Mouse (Mus musculus) ovary, adult 18-20 months (tissue): ENCODE measurements at regions not wholly inside any gene's neighbourhood (a gene's known extent, or its start where the extent isn't known, plus 50 kb on each side); places are given as distances from the start of the nearest gene placed in this dataset.

Source experiments
- DNase-seq: peaks from one replicate; pipeline ENCODE4 v3.0.0; 2022; ENCODE audit warnings: low spot score, mixed read lengths

DNA sequence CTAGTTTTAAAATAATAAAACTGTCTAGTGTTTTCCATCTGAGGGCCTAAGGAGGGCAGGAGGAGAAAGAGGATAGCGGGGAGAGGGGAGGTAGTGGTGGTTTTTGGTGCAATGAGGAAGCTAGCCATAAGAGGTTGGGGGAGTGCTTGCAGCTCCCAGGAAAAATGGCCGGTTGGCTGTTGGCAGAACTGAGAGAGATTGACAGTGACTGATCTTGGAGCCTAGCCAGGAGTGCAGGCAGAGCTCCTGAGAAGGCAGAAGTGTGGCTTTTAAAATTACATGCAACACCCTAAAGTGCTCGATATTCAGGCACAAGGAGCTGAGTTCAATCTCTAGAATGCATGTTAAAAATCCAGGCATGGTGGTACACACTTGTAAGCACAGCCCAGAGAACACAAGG, 938.3 kb upstream of the 2610301B20Rik start:
- no peak for DNase-seq

DNA sequence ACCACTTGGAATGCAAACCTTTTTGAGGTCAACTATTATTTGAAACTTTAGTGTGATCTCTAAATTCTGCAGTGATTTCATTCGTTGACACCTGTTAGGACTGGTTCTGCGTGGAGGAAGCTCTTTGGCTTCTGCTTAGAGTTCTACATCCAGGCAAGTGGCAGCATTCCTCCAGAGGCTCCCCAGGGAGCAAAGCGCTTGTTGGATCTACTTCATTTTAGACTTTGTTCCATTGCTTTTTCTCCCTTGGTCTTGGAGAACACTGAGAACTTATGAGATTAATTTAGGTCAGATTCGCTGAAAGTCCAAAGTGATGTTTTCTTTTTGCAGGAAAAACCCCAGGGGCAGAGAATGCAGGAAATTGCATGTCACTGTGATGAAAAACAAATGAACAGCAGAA, 922.9 kb upstream of the 2610301B20Rik start:
- no peak for DNase-seq

DNA sequence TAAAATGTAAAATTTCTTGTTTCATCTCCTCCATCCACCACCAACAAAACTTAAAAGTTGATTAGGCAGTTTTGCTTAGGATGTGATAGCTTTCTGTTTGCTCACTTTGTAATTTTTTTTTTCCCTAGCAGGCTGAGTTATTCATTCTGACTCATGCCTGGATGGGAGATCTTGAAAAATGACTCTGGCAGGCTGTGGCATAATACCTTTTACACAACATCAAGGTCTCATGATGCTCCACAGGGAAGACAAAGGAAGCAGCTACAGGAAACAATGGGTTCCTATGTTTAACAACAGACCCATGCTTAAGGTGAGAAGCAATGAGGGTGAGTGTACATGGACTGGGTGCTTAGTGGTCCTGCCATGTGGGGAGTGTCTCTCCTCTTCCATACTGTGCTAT, 899.7 kb upstream of the 2610301B20Rik start:
- no peak for DNase-seq

DNA sequence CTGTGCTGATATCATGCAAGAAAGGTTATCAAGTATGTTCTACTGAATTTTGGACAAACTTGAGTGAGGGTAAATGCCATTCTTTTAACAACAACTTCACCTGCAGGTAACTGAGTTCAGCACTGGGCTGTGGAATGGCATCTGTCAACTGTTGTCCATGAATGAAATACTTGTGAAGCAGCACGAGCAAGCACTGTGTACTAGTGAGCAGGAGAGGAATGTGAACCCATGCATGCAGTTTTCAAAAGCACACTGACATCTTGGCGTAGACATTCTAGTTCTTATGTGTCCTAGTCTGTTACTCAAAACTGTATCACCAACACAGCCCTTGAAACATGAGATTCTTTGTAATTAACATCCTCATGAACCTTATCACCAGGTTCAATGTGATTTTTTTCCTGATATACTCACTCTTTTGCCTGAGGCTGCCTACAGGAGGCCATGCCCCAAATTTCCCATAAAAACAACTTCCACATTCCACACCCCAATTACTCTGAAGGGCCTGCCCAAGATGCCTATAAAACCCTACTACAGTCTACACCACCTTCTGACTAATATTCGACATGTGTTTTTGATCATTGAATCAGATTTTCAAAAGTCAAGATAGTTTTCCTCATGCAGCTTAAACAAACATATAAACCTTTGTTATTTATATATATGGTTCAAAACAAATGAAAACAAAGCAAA, 892.8 kb upstream of the 2610301B20Rik start:
- DNase-seq, result no peak

DNA sequence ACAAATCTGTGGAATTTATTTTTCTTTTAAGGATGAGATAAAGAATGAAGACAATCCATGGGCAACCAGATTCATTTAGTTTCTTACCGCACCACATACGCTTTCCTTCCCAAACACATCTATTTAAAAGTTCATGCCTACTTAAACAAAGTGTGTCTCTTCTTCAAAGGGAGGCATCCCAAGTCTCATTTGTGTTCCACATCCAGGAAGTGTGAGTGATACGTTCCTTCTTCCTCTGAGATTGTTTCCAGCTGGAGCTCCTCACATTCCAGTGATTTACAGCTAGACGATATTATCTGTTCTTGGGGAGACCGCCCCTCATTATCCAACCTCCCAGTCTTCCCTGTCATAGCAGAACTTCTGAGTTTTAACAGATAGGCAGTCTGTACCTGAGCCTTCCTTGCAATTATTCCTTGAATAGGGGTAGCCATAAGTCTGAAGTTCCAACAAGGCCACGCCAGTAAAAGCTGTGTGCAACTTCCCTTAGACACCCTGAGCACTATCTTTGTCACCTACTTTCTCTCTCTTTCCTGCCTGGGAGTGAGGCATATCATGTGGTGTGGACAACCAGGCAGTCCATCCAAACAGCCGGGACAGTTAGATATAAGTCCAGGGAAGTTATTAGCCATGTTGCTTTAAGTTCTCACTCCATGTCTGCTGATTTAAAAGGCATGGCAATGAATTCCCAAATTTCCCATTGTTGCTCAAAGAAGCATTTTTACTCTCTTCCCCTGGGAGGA, 891.3 kb upstream of the 2610301B20Rik start:
- no peak for DNase-seq

DNA sequence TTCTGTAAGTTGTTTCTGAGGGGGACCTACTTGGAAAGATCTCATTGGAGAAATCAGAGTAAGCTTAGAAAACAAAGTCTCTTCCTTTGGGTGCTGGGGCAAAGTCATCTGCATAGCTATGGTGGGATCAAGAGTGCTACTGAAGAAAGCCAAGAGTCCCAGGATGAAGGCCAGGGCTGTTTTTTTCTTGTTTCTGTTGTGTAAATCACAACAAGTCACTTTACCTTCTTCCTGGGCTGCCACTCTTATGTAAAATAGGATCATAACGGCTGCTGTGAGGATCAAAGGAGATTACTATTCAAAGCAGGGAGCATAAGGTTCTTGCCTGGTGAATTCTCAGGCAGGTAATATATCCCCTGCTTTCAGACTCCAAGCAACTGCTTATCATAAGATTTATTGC, 880.4 kb upstream of the 2610301B20Rik start:
- DNase-seq, result no peak

DNA sequence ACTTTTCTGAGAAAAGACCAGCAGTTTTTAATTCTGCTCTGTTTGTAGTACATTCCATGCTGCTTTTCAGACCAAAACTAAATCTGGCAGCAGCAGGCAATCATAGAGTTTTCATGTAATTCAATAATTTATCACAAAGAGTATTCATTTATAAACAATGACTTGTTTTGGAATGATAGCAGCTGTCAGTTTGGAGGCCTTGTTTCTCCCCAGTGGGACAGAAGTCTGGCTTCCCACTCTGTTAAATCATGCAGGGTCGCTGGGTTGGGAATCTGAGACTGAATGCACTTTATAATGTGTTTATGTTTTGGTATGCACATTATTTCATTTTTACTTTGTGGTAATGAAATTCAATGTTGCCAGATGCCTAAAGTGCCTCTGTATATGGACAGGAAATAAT, 879.8 kb upstream of the 2610301B20Rik start:
- DNase-seq, result no peak

DNA sequence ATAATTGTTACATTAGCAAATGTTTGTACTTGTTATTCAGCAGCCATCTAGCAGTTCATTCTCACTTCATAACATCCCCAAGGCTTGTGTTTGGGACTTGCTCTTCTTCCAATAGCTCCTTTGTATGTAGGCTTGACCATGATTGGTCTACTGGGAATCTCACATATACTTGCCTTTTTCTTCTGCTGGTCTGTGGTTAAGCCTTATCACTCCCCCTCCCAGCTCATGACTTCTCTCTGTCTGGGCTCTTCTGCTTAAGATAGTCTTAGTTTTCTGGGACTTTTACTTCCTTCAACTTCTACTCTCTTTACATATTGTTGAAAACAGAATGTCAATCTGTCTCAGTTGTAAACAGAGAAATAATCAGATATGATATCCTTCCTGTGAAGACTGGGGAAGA, 844.0 kb upstream of the 2610301B20Rik start:
- DNase-seq, result no peak

DNA sequence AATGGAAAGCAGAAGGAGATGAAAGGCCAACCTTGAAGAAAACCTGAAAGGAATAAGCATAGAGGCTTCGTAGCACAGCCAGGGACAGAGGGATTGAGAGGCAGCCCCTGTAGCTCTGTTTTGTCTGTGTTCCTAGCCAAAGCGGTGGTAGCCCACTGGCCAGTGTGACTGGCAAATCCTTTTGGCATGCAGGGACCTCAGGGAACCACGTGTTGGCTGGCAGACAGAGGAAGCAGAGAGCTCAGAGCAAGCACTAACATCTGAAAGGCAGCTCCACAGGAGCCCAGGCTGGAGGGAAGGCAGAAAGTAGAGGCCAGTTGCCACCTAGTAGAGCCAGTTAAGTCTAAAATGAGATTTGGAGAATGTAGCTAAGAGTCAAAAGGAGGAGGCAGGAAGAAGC, 842.5 kb upstream of the 2610301B20Rik start:
- no peak for DNase-seq

DNA sequence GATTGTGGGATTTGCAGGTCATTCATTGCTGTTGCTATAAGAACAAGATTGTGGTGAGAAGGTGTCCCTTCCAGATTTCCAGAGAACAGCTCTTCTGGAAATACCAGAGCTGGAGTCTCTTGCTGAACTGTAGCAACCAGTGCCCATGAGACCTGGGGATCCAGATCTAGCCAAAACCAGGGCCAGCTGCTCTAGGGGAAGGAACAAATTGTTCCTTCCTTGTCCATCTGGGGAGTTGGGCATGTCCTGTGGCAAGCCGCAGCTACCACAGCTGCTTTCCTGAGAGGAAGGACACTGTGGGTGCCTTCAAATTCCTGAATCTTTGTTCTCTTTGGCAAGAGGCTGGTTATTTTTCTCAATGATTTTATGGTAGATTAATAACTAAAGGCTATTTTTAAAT, 839.0 kb upstream of the 2610301B20Rik start:
- DNase-seq, result no peak

DNA sequence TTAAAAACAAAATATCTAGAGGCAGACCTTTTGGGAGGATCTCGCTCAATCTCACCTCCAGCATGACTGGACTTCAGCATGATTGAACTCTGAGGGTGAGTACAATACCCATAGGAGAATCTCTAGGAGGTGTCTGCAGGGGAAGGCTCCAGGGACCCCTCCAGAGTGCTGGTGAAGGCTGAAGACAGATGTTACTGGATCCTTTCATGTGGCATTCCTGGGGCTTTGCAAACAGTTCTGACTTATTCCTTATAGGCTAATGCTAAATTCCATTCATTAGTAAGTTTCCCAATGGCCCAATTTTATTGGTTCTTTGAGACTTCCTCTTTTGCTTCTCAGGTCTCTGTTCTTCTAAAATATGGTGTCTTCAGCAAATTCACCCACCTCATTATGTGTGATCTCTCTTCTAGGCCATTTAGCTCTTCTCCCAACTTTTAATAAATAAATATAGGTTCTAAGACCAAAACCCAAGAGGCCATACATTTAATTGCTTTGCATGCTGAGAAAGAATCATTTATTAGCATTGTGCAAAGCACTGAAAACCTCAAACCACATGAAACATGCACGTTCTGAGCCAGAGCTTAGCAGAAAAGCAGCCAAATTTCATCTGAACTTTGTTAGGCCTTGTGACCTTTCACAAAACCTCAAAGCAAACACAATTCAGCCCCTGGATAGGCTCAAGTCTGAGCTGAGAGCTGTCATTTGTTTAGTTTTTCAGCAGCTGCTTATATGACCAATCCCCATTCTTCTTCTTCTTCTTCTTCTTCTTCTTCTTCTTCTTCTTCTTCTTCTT, 832.8 kb upstream of the 2610301B20Rik start:
- no peak for DNase-seq

DNA sequence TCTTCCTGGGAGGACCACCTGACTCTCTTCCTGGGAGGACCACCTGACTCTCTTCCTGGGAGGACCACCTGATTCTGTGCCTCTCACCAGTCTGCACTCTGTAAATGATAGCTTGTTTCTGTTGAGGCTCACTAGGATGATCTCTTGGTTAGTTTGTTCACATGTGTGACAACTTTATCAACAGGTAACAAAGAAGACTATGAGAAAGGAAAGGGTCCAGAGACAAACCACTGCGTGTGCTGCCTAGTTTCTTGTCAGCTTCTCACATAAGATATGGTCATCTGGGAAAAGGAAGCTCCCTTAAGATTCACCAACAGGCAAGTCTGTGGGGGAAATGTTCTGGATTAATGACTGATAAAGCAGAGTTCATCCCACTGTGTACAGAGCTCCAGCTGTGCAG, 825.5 kb upstream of the 2610301B20Rik start:
- DNase-seq, result no peak

DNA sequence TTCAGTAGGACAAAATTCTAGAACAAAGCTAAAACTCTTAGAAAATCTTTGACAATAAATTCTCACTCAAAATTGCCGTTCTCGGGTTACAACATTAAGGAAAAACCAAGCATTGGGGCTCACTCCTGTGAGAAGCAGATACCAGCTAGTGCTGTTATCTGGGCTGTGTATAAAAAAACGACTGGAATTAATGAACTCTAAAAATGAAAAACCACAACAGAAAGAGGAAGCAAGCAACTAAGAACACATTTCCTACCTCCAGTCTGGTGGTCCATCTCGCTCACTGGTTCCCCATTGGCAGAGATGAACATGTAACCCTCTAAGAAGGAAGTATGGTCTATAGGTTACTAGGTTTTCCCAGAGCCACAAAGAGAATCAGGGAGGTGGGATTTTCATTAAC, 824.9 kb upstream of the 2610301B20Rik start:
- DNase-seq, result no peak

DNA sequence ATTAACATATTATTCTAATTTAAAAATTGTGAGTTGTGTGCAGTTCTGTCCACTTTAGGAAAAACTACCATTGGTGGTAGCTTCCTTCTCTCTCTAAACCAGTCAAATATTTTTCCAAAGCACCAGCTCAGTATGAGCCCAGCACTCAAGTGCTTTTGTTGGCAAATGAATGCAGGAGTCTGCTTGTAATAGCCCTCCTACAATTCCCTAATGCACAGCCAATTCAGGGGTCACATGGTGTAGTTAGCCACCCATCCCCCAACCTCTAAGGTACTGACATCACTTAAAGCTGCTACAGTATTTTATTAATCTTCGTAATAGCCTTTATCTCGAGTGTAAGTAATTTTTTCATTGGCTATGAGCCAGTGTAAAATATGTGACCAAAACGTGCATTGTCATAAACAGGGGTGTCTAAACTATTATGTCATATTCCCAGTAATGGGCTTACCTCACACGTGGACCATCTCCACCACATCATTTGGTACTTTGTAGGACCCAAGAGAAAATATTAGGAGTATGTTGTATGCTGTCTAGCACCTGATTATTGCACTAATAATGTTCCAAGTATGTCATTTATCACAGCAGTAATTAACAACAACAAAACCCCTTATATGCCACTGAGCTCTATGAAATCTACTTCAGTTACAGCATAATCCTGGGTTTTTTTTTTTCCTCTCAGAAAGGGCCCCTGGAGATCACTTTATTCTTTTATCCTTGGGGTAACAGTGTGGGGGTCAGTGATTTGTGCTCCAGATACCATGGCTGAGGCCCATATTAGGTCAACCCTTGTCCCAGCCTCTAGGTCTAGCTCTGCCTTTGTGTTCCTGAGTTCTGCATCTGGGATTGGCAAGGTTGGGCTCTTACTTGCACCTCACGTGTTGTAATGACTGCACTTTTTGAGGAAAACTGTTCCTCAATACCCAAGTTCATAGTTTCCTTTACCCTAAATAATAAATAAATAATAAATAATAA, 822.7 kb upstream of the 2610301B20Rik start:
- no peak for DNase-seq

DNA sequence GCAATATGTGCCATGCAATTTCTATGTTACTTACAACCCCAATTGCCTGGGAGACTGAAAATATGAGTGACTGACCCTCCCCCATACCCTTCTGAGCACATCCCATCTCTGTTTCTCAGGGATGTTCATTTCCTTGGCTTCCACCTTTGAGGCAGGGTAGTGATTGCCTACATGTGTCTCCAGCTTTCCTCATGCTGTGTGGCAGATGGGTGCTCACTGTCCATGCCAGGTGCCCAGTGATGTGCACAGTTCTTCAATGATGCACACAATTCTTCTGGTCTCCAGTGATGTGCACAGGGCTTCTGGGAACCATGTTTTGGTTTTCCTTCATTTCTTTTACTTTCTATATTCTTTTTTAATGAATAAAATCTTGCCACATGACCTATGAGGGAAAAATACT, 821.4 kb upstream of the 2610301B20Rik start:
- no peak for DNase-seq

DNA sequence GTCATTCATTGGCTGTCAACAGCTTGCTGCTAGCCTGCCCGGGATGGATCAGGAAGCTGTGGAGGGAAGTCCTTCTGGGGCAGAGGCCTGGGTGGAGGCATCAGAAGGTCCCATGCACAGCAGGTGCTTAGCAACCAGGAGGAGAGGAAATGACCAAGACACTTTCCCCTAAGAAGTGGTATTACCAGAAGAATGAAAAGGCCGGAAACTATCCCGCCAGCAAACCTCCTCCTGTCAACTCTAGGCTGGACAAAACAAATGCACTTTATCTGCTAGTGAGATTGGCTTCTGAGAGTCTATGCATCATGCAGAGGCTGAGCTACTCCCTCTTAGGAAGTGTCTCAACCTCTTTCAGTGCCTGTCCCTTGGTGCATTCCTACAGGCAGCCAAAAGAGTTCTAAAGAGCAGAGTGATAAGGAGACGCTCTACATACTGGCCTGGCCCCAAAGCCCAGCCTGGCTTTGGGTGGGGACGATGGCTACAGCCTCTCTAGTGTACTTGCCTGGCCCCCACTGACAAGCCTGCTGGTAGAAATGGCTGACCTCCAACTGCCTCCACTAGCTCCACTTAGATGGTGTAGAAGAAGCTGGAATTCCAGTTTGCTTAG, 801.7 kb upstream of the 2610301B20Rik start:
- DNase-seq, result no peak

DNA sequence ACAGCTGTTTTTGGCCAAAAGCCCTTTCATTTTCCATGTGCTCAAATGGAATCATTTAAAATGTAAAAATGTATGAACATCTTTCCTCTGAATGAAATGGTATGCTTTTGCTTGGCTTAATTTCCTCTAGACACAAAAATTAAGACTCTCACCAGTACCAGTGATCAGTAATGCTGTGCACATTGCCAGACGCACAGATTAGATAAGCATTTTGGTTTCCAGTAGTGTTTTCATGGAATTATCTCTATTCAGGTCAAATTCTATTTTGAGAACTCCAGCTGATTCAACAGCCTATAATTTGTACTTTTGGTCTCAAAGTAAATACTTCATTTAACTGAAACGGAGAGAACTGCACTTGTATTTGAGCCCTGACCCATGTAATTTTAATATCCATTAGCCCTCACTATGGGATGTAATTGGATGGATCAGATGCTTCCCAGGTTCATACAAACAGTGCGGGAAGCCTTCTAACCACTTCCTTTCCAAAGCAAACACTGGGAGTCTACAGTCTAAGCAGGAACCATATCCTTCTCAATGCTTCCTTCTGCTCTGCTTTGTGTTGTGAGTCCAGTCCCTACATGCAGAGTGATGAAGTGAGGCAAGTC, 794.6 kb upstream of the 2610301B20Rik start:
- DNase-seq, result no peak

DNA sequence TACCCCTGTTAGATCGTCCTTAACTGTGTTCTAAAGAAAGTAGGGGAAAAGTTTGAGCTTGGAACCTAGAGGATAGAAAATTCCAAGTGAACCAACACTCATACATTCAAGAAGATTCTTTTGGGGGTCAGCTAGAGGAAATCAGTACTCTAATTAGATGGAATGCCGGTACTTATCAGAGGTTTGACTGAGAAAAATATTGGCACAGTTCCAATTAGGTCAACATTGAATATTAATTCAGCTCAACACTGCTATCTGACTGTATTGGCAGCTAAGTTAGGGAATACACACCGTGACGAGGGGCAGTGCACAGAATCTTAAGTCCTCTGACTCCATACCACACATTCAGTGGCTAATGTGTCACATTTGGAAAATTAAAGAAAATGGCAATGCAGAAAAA, 759.5 kb upstream of the 2610301B20Rik start:
- DNase-seq, result no peak

DNA sequence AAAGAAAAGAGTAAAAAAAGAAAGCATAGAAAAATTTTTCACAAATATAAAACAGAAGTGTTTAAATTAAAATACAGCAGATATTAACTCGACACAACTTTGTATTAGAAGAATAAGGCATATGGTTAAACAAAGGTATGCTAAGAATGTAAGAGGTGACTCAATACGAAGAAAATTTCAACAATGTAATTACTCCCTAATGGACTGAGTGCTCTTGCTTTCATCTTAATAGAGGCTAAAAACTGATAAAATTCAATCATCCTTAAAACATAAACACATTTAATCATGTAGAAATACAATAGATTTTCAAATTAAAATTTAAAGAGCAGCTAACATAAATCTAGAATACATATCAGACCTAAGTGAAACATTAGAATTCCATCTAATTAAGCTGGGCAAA, 756.3 kb upstream of the 2610301B20Rik start:
- no peak for DNase-seq

DNA sequence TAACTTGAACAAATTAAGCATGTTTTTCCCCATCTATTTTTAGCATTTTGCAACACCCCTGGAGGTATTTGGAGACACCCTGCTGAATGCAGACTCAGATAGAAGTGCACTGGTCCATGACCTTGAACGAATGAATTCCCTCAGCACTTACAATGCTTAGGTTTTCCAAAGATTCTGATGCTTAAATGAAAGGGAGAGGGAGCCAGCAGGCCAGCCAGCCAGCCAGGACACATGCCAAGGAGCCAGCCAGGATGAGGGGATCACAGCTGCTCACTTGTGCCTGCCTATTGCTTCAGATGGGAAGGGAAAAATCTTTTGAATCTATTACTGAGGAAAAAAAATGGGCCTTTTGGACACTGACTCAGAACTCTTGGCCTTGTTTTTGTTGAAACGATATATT, 750.0 kb upstream of the 2610301B20Rik start:
- DNase-seq, result no peak
